Mouse (Mus musculus) lung, embryonic 15.5 days (tissue): ENCODE measurements around the gene Cops8. TPM values are rescaled to one million over a fixed set of nuclear protein-coding genes. Genes with fewer than 3 reads are reported as not detected.

Experiments
- ATAC-seq: fragments of 200-750 bp; cut with Nextera tagmentation; 2 replicates; pipeline ENCODE4 v1.8.0; 2017; ENCODE audit warnings: moderate number of reproducible peaks, borderline replicate concordance; ENCODE audit not compliant: low FRiP score, low TSS enrichment; ENCODE audit errors: extremely low read depth
- H3K27ac ChIP-seq: fragments of 300-500 bp; sonication (generic); 2 replicates; pipeline ENCODE4 v1.5.1; 2015; ENCODE audit warnings: moderate library complexity, mild to moderate bottlenecking, inconsistent platforms
- H3K27me3 ChIP-seq: fragments of 300-500 bp; sonication (generic); 2 replicates; pipeline ENCODE4 v1.6.1; 2015; ENCODE audit warnings: inconsistent platforms
- H3K36me3 ChIP-seq: fragments of 300-500 bp; sonication (generic); 2 replicates; pipeline ENCODE4 v1.6.1; 2015; ENCODE audit warnings: inconsistent platforms
- H3K4me1 ChIP-seq: fragments of 300-500 bp; sonication (generic); 2 replicates; pipeline ENCODE4 v1.6.1; 2015; ENCODE audit warnings: inconsistent platforms
- H3K4me2 ChIP-seq: fragments of 300-500 bp; sonication (generic); 2 replicates; pipeline ENCODE4 v1.6.1; 2015; ENCODE audit warnings: inconsistent platforms, mild to moderate bottlenecking, moderate library complexity
- H3K4me3 ChIP-seq: fragments of 300-500 bp; sonication (generic); 2 replicates; pipeline ENCODE4 v1.5.1; 2015; ENCODE audit warnings: mild to moderate bottlenecking, inconsistent platforms
- H3K9ac ChIP-seq: fragments of 300-500 bp; sonication (generic); 2 replicates; pipeline ENCODE4 v1.6.1; 2015; ENCODE audit warnings: inconsistent platforms
- H3K9me3 ChIP-seq: fragments of 300-500 bp; sonication (generic); 2 replicates; pipeline ENCODE4 v1.6.1; 2016; ENCODE audit warnings: inconsistent platforms
- WGBS: fragments of 180-500 bp; shearing (Covaris S2); methylation state at CpG from one replicate; pipeline ENCODE4 v1.1.7; 2015; 5-methylcytosine and 5-hydroxymethylcytosine counted together
- polyA plus RNA-seq: library from polyadenylated mRNA; unstranded; fragments of >200 nt; fragmentation: Nextera tagmentation; extraction: Ambion mirVana; gene quantifications from 2 replicates; pipeline ENCODE4 v1.2.1, GENCODE M21; 2015

Gene Cops8
- polyA plus RNA-seq, 1 experiment from 2014 or later: 160 TPM

DNA sequence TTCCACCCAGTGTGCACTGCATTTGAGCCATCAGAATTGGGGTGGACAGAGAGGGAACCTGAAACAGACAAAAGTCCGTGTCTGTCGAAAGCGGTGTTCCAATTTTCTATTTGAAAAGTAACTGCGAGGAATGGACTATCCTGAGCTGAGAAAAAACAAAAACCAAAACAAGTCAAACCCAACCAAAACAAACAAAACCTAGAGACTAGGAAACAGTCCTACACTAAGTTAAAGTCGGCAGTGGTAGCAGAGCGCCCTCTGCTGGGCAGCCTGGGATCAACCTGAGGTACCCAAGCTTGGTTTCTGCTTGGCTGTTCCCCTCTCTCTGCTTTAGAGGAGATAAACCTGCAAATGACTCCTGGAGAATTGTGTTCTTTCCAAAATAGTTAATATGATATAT, 10.0 kb upstream of the Cops8 start:
- no peak; the same call in 1 of the 2 replicates for ATAC-seq
- Histone ChIP-seq H3K36me3 (no peaks in the 10 kb centered on the region), H3K4me1 (no peaks in the 10 kb centered on the region), H3K27me3 (peaks cover 23% of the 10 kb centered on the region; the same call in 1 of the 2 replicates), H3K9me3 (no peaks in the 10 kb centered on the region), H3K9ac (no peak overlapping the region), H3K4me2 (no peak overlapping the region), H3K4me3 (no peak overlapping the region), H3K27ac (no peak overlapping the region)
- whole genome bisulfite sequencing: 16% methylated on average over 6 of the region's 6 CpGs

DNA sequence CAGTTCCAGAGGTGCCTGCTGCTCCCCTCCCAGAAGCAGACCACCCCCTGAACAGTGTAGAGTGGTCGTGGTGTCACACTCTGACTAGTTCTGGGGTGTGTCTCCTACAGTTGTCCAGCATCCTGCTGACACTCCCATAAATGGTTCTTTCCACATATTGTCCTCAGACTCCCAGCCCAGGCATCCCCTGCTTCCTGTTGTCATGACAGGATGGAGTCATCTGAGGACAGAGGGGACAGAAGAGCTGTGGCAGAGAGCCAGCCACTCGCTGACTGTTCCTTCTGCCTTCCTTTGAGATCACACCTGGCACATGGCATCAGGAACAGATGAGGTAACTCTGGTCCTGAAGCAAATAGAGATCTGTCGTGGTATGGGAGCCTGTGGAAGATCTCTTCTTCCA, 3.6 kb upstream of the Cops8 start:
- Histone ChIP-seq H3K4me1 (peaks cover 6% of the 10 kb centered on the region), H3K36me3 (no peaks in the 10 kb centered on the region), H3K27me3 (no peaks in the 10 kb centered on the region), H3K4me3 (no peak overlapping the region), H3K27ac (no peak overlapping the region), H3K9me3 (no peaks in the 10 kb centered on the region), H3K9ac (no peak overlapping the region), H3K4me2 (no peak overlapping the region)
- WGBS: 19% methylated on average over 3 of the region's 3 CpGs
- ATAC-seq: no peak

DNA sequence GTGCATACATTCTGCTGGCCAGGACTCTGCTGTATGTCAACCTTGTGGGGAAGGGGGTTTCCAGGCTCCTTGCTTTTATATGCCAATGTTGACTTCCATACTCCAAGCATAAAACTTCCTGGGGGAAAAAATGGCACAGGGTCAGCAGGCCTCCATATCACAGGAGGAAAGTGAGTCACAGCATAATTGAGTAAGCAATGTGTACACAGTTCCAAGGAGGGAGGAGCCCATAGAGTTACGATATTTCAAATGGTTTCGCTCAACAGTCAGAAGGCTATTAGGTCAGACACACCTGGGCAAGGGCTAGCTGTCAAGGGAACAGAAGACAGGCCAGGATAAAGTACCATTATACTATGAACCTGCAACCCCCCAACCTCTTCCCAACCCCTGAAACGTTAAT, 1.7 kb upstream of the Cops8 start:
- no peak overlapping the region for H3K4me2 ChIP-seq
- peaks cover 7% of the 10 kb centered on the region for H3K36me3 ChIP-seq
- H3K9me3 ChIP-seq: no peaks in the 10 kb centered on the region
- no peak overlapping the region for H3K4me3 ChIP-seq
- peaks cover 7% of the 10 kb centered on the region for H3K4me1 ChIP-seq
- WGBS: 57% methylated on average over 3 of the region's 3 CpGs
- no peak overlapping the region for H3K27ac ChIP-seq
- no peaks in the 10 kb centered on the region for H3K27me3 ChIP-seq
- H3K9ac ChIP-seq: no peak overlapping the region
- ATAC-seq: no peak

DNA sequence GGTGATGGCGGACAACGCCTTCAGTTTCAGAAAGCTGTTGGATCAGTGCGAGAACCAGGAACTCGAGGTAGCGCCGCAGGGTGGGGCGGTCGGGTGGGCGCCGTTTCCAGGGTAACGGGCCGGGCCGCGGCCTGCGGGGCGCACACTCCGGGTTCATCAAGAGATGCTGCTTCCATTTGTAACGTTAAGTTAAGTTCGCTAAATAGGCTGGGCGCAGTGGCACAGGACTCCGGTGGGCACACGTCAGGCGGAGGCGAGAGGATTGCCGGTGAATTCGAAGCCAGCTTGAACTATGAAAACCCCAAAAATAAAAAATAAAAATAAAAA, 743 bp downstream of the Cops8 start:
- Histone ChIP-seq H3K4me3 (peak overlapping the region; percentile 75), H3K36me3 (peaks cover 31% of the 10 kb centered on the region), H3K4me2 (peak overlapping the region; percentile 48), H3K9me3 (no peaks in the 10 kb centered on the region), H3K9ac (peak overlapping the region; percentile 76), H3K27ac (no peak overlapping the region), H3K4me1 (peaks cover 7% of the 10 kb centered on the region), H3K27me3 (no peaks in the 10 kb centered on the region)
- WGBS: 1% methylated on average over 26 of the region's 26 CpGs
- peak; percentile 52 for ATAC-seq

DNA sequence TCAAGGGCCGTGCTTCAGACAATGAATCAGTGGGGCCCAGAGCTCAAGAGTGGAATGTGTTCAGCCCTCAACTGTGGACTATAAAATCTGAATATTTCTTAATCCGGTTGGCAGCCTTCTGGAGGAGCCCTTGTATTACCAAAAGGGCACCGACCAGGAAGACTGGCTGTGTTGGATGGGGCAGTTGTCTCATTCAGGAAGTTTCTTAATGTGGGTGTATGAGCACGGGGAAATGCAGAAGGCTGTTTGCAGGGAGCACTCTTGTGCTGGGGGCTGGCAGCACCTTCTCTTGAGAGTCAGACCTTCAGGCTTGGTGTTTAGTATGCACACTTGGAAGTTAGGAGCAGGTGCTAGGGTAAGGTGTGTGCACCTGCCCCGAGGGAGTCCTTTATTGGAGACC, 6.6 kb downstream of the Cops8 start:
- H3K27ac ChIP-seq: no peak overlapping the region
- H3K4me1 ChIP-seq: no peaks in the 10 kb centered on the region; the same call in 1 of the 2 replicates
- no peak overlapping the region for H3K4me2 ChIP-seq
- no peaks in the 10 kb centered on the region for H3K27me3 ChIP-seq
- ATAC-seq: no peak
- H3K9ac ChIP-seq: no peak overlapping the region
- no peaks in the 10 kb centered on the region for H3K9me3 ChIP-seq
- H3K4me3 ChIP-seq: no peak overlapping the region
- H3K36me3 ChIP-seq: peaks cover 86% of the 10 kb centered on the region
- WGBS: 84% methylated on average over 5 of the region's 5 CpGs

DNA sequence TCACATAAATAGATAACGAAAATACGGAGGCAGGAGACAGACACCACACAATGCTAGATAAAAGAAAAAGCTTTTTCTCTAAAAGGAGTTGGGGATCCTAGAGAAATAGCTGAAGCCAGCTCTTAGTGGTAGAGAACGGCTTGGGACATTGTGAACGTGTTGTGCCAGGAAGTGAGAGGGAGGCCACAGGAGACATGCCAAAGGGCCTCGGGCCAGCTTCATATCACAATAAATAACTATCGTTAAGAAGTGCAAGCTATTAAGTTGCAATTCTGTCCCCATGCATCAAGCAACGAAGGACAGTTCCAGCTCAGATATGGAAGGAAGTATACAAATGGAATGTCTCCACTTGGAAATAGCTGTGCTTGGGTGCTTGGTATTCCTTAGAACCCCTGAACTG, 14.5 kb downstream of the Cops8 start:
- WGBS: 59% methylated on average over 7 of the region's 7 CpGs

DNA sequence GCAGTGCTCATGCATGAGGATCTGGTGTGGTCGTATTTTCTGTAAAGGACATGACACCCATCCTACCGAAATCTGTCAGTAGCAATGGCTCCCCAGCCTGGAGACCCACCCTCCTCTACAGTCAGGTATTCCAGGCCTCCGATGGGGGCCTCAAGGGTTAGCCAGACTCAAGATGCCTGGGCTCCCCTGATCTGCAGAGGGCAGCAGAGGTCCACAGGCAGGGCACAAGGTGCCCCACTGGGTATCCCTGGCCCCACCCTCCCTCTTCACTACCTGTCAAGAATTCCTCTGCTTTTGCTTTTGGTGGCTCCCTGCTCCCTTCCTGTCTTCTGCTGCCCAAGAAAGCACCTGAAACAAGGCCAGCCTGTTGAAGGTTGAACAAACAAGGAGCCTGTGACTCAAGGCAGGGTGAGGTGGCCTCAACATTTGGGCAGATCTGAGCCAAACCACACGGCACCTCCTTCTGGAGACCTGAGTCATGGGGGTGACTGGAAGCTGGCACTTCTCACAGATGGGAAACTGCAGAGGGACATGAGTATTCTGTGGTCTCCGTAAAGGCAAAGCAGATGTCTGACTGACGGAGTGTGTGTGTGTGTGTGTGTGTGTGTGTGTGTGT, 30.7 kb downstream of the Cops8 start:
- H3K9ac ChIP-seq: no peak overlapping the region
- WGBS: 63% methylated on average over 6 of the region's 6 CpGs
- no peaks in the 10 kb centered on the region for H3K9me3 ChIP-seq
- no peak overlapping the region for H3K4me3 ChIP-seq
- H3K27ac ChIP-seq: no peak overlapping the region
- no peak overlapping the region for H3K4me2 ChIP-seq
- no peak for ATAC-seq
- no peaks in the 10 kb centered on the region for H3K36me3 ChIP-seq
- H3K4me1 ChIP-seq: peaks cover 6% of the 10 kb centered on the region
- peaks cover 12% of the 10 kb centered on the region; the same call in 1 of the 2 replicates for H3K27me3 ChIP-seq

More for the DNA sequence above, 14.5 kb downstream of the Cops8 start:
- H3K4me2 ChIP-seq: no peak overlapping the region
- H3K4me1 ChIP-seq: peaks cover 8% of the 10 kb centered on the region; the same call in 1 of the 2 replicates
- no peaks in the 10 kb centered on the region for H3K27me3 ChIP-seq
- ATAC-seq: peak; percentile 68; the same call in 1 of the 2 replicates
- peak overlapping the region; percentile 14; the same call in 1 of the 2 replicates for H3K27ac ChIP-seq
- H3K9ac ChIP-seq: no peak overlapping the region
- H3K4me3 ChIP-seq: no peak overlapping the region
- H3K9me3 ChIP-seq: no peaks in the 10 kb centered on the region
- H3K36me3 ChIP-seq: peaks cover 19% of the 10 kb centered on the region

DNA sequence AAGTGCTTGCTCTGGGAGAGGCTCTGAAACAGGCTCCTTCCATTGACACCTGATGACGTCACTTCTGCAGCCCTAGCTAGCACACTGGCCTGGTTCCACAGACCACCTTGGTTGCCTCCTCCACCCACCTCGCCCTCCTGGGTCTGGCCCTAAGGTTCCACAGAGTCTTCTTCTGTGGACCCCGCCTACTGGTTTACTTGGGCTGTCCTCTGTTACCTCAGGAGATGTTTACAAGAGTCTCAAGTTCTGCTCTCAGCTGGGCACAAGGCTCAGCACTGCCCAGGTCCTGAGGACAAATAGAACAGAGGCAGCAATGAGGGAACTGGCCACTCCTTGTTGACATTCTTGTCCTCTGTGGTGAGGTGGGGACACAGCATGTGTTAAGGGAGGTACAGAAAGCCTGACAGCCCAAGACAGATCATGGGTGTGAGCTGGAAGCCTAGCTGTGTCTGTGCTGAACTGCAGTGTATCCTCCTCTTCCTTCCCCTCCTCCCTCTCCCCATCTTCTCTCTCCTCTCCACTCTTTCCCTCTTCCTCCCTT, 31.5 kb downstream of the Cops8 start:
- Histone ChIP-seq H3K4me3 (no peak overlapping the region), H3K27me3 (peaks cover 12% of the 10 kb centered on the region; the same call in 1 of the 2 replicates), H3K9ac (no peak overlapping the region), H3K27ac (no peak overlapping the region), H3K4me2 (no peak overlapping the region), H3K36me3 (no peaks in the 10 kb centered on the region), H3K4me1 (peaks cover 6% of the 10 kb centered on the region), H3K9me3 (no peaks in the 10 kb centered on the region)
- no peak for ATAC-seq
- WGBS: 49% methylated on average over 3 of the region's 3 CpGs

DNA sequence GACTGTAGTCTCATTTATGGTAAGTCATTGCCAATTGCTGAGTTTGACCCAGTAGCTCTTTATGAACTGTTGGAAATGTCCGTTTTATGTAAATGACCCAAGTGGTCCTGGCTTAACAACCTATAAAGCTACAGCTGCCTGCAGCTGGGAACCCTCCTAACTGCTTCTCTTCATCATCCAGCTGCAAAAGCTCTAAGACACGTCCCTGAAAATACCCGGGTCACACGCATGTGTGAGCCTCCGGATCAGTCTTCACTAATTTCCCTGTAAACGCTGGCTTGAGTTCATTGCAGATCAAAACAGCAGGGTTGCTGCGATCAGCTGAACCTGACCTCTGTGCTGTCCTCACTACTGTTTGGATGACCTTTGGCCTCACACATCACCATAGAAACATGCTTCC, 35.6 kb downstream of the Cops8 start:
- Histone ChIP-seq H3K9me3 (no peaks in the 10 kb centered on the region), H3K9ac (no peak overlapping the region), H3K4me1 (peaks cover 6% of the 10 kb centered on the region), H3K27ac (no peak overlapping the region), H3K27me3 (peaks cover 12% of the 10 kb centered on the region; the same call in 1 of the 2 replicates), H3K36me3 (no peaks in the 10 kb centered on the region), H3K4me3 (no peak overlapping the region), H3K4me2 (no peak overlapping the region)
- peak; percentile 88 for ATAC-seq
- 30% methylated on average over 7 of the region's 7 CpGs for WGBS

DNA sequence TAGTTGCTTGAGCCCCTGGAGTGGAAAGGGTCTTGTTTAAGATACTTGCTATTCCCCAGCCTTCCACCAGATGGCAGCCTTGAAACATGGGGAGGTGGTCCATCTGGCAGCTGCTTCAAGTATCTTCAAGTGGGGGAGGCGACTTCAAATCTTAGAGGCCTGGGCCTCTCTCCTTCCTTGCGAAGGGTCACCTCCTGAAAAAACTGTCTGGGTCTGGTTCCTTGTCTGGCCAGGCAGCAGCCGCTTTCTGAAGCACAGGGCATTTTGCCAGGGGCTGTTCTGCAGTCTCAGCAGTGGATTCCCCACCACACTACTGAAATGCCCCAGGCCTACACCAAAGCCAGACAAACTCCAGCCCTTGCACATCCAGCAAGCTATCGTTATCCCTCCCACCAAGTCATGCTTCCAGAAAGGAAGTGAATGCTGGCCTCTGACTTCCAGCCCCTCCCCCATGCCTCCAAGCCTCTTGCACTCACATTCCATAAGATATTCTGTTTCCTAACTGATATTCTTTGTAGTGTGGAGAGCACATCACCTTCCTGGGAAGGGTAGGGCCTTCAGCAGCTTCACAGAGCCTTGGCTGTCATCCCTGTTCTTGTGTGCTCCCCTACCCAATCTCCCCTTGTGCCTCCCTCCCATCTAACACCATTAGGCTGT, 48.1 kb downstream of the Cops8 start:
- Histone ChIP-seq H3K27me3 (no peaks in the 10 kb centered on the region), H3K27ac (peak overlapping the region; percentile 92), H3K9ac (no peak overlapping the region), H3K4me1 (peaks cover 30% of the 10 kb centered on the region), H3K4me2 (no peak overlapping the region), H3K9me3 (no peaks in the 10 kb centered on the region), H3K4me3 (no peak overlapping the region), H3K36me3 (no peaks in the 10 kb centered on the region)
- ATAC-seq: peak; percentile 92
- 3% methylated on average over 4 of the region's 4 CpGs for WGBS

DNA sequence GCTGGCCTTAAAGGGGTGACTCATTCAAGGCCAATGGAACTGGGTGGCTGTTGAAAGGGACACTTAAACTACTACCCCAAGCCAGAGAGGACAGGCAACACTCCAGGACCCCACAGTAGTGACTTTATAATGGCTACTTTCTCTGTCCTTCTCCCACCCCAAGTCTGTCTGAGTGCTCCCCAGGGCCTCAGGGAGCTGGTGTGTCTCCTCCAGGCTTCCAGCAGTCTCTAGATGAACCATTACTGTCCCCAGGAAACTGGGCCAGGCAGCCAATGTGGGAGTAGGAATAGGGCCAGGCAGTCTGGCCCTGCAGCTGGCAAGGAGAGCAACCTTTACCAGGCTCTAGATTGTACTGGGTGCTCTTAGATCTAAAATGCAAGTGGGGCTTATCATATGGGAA, 49.0 kb downstream of the Cops8 start:
- Histone ChIP-seq H3K4me1 (peaks cover 30% of the 10 kb centered on the region), H3K27ac (peak overlapping the region; percentile 92), H3K4me2 (no peak overlapping the region), H3K9me3 (no peaks in the 10 kb centered on the region), H3K4me3 (no peak overlapping the region), H3K36me3 (no peaks in the 10 kb centered on the region), H3K9ac (no peak overlapping the region), H3K27me3 (no peaks in the 10 kb centered on the region)
- ATAC-seq: no peak

DNA sequence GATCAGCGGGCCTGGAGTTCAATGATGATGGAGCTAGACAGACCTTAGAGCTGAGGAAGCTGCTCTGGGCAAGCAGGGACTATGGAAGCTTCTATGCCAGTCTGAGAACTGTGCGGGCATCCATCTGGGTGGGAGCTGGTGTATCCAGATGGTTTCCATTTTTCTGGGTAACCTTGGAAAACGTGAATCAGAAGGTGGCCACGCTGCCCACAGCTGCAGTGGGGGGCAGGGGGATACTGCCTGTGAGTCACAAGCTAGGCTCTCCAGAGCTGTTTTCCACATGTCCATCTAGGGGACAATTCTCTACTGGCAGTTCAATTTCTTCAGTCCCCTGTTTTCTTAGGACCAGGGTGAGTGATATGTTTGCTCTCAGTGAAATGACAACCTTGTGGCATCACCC, 49.8 kb downstream of the Cops8 start:
- no peak overlapping the region for H3K4me2 ChIP-seq
- H3K4me3 ChIP-seq: no peak overlapping the region
- no peak overlapping the region for H3K27ac ChIP-seq
- no peaks in the 10 kb centered on the region for H3K27me3 ChIP-seq
- H3K9me3 ChIP-seq: no peaks in the 10 kb centered on the region
- peaks cover 34% of the 10 kb centered on the region for H3K4me1 ChIP-seq
- no peak overlapping the region for H3K9ac ChIP-seq
- H3K36me3 ChIP-seq: no peaks in the 10 kb centered on the region
- no peak for ATAC-seq
- 87% methylated on average over 4 of the region's 4 CpGs for WGBS
